Mouse (Mus musculus) ES-E14 (cell line): Measurements from ENCODE around the gene Dhx9.

ENCODE experiments used
- CHD2 ChIP-seq: IDR thresholded peaks from 2 replicates; pipeline ENCODE4 v1.6.1; 2014; ENCODE audit warnings: mild to moderate bottlenecking, low read depth, low read length, inconsistent platforms
- ZC3H11A ChIP-seq: IDR thresholded peaks from 2 replicates; pipeline ENCODE4 v1.6.1; 2012; ENCODE audit warnings: low read depth, mild to moderate bottlenecking, inconsistent platforms, low read length, borderline replicate concordance

GRCm38 (mm10) chr1:153531677-153532233 is 44.3 kb upstream of the Dhx9 start:
- no peak for TF ChIP-seq CHD2
- TF ChIP-seq ZC3H11A = no peak
